Mouse (Mus musculus) testis, adult 2 months (tissue): ENCODE results near the gene Tssk4.

ENCODE experiments used
- CTCF ChIP-seq: fragments of 200-500 bp; IDR thresholded peaks from 2 replicates; pipeline ENCODE4 v1.5.1; 2012; ENCODE audit warnings: low read depth, mild to moderate bottlenecking, inconsistent platforms, low read length, moderate library complexity; ENCODE audit not compliant: control insufficient read depth, insufficient read depth, insufficient replicate concordance
- POLR2A ChIP-seq: fragments of 200-500 bp; IDR thresholded peaks from 2 replicates; pipeline ENCODE4 v1.6.1; 2012; ENCODE audit warnings: low read depth, mild to moderate bottlenecking, inconsistent platforms, low read length, moderate library complexity; ENCODE audit not compliant: control insufficient read depth

DNA sequence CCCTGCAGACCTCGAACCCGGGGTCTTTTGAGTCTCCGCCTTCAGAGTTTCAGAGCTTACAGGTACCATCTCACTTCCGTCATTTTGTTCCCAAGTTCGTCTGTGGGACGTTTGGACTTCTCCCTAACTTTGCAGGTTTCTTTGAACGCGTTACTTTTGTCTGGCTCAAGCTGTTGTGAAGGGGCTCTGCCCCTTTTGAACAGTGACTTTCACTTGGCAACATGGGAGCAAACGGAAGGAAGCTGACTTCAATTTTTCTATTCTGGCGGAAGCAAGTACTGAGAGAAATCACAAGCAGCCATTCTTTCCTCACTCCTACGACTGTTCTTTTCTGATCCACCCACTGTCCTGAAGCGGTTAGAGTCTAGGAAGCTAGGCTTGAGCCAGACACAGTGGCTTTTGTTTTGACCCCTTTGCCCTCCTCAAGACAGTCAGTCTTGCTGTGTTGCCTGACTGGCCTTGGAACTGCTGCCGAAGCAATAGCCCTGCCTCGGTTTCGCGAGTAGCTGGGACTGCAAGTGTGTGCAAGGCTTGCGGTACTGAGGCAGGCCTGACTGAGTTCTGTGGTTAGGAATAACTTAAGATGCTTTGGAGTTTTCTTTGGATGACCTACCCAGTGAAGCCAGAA, 5.6 kb upstream of the Tssk4 start:
- TF ChIP-seq CTCF (no peak), POLR2A (no peak)
